Mouse (Mus musculus): ENCODE measurements around the gene Tmsb10. TPM values are rescaled to one million over a fixed set of nuclear protein-coding genes. Genes with fewer than 3 reads are reported as not detected.

Tmsb10 gene
- total RNA-seq (2022) = 100 to 1,000 TPM; 329 to 544 (median 431) TPM

DNA sequence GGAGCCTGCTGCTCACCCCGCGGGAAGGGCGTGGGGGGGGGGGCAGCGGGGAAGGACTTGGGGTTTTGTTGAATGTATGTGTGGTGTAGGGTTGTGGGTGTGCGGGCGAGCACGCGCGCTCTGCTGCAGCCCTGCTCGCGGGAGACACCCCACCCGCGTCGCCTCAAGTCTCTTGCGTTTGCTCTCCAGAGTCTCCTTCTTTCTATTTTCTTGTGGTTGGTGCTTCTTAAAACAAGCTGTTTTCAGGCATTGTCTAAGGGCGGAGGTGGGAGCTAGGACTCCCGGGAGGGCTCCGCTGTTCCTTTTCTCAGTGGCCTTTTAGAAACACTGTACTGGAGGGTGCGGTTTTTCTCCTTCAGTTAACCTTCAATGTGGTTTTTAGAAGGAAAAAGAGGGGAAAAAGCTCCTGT lies at the start of gene Tmsb10:
Tmsb10 (minus strand) TSS at position 87 of the 410 bp plus-strand sequence.
- no peak for DNase-seq (ENCODE audit: low spot score in 2 of 2)

GRCm38 (mm10) chr6:73003601-73004000 lies 45.1 kb upstream of the Tmsb10 start:
- no peak for DNase-seq (ENCODE audit: low spot score in 2 of 2)

GRCm38 (mm10) chr6:73002391-73002790 lies 43.8 kb upstream of the Tmsb10 start:
- DNase-seq (ENCODE audit: low spot score in 2 of 2) = no peak

DNA sequence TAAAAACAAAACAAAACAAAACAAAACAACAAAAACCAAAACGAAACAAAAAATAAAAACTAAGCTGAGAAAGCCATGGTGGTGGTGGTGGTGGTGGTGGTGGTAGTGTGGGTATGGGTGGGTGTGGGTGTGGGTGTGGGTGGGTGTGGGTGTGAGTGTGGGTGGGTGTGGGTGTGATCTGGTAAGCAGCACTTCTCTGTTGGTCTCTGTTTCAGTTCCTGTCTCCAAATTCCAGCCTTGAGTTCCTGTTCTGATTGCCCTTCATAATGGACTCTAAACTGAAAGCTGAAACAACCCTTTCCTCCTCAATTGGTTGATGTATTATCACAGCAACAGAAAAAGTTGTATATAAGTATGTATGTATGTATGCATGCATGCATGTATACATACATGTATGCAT lies 40.3 kb upstream of the Tmsb10 start:
- DNase-seq (ENCODE audit: low spot score in 2 of 2) = no peak

GRCm38 (mm10) chr6:72993688-72994082 lies 35.1 kb upstream of the Tmsb10 start:
- DNase-seq (ENCODE audit: low spot score in 2 of 2) = no peak

GRCm38 (mm10) chr6:72993054-72993687 lies 34.6 kb upstream of the Tmsb10 start:
- no peak for DNase-seq (ENCODE audit: low spot score in 2 of 2)

GRCm38 (mm10) chr6:72990206-72990605 lies 31.7 kb upstream of the Tmsb10 start:
- no peak for DNase-seq (ENCODE audit: low spot score in 2 of 2)

DNA sequence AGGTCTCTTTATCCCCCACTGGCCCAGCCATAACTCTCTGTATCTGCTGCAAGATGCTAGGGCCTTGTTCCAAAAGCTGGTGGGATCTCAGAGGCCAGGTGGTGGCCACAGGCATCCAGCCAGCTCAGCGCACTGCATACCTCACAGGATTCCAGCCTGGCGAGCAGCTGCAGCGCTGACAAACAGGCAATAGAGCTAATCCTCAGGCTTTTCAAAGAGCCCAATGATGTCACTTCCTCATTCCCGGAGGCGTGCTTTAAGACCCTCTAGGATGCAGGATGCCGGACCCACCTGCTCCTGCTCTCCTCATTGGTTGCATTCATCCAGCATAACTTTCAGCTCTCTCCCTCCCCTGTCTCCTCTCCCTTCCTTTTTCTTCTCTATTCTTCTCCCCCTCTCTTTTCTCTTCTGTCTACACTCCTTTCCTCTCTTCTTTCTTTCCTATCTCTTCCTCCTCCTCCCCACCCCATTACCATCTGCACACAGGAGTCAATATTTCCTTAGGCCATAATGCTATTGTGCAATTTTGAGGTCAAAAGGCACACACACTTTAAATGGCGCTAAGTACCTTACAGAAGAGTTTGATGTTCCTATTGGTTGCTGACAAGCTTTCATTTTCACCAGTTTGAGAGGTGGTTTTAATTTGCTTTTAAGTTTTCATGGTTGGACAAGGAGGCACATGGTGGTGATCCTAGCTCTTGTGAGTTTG lies 30.6 kb upstream of the Tmsb10 start:
- no peak for DNase-seq (ENCODE audit: low spot score in 2 of 2)

GRCm38 (mm10) chr6:72982506-72982905 lies 24.0 kb upstream of the Tmsb10 start:
- DNase-seq (ENCODE audit: low spot score in 2 of 2) = no peak

DNA sequence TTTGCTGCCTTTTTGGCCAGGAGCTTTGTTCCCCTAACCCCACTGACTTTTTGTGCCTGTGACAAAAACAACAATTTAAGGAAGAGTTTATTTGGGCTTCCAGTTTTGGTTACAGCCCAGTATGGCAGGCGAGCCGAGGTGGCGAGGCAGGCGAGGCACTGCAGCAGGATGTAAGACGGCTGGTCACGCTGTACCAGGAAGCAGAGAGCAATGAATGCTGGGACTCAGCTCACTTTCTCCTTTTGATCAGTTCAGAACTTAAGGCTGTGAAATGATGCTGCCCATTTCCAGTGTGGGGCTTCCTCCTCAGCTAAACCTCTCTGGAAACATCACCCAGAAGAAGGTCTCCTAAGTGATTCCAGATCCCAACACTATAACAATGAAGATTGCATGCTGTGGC lies 23.3 kb upstream of the Tmsb10 start:
- DNase-seq (ENCODE audit: low spot score in 2 of 2) = no peak

GRCm38 (mm10) chr6:72981124-72981651 lies 22.6 kb upstream of the Tmsb10 start:
- peak in 1 of 2 experiments; percentile 26 for DNase-seq (ENCODE audit: low spot score in 2 of 2)

DNA sequence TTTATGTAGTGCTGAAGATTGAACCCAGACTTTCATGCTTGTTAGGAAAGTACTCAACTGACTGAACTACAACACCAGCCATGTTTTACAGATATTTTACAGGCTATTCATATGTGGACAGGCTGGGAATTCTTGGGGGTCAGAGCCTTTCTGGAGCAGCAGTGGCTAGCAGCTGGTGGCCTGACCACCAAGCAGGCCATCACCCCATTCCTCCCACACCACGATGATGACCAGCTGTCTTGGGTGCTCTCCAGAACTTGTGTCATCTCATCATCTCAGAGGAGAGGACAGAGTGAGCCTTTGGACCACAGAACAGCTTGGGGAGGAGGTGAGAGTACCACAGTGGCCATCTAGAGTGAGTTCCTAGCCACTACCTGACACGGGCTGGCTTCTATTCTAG lies 18.3 kb upstream of the Tmsb10 start:
- DNase-seq (ENCODE audit: low spot score in 2 of 2) = no peak

DNA sequence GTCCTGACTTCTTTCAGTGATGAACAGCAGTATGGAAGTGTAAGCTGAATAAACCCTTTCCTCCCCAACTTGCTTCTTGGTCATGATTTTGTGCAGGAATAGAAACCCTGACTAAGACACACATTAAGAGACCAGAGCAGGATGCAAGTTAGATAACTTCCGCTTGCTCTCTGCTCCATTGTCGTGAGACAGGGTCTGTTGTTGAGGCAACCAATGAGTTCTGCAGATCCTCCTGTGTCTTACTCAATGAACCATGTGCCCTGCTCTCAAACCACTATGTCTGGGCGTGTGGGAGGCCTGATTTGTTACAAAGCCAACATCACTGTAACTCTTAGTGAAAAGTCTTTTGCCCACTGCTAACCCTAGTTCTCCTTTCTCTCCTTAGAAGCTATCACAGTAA lies 12.5 kb upstream of the Tmsb10 start:
- DNase-seq (ENCODE audit: low spot score in 2 of 2) = no peak

DNA sequence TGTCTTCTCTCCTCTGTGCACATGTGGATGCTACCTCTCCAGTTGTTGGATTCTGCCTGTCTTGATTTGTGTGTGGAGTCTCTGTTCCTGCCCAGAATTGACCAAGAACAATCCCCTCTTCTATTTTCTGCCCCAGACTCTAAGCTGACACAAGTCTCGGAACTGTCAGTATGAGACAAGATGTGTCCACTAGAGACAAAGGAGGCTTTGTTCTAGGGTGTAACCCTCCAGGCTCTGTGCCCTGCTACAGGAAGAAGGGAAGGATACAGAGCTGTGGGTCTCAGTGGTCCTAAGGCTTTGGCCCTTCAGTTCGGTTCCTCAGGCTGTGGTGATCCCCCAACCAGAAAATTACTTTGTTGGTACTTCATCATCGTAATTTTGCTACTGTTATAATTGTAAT lies 11.2 kb upstream of the Tmsb10 start:
- no peak for DNase-seq (ENCODE audit: low spot score in 2 of 2)

GRCm38 (mm10) chr6:72965199-72965598 lies 6.7 kb upstream of the Tmsb10 start:
- no peak for DNase-seq (ENCODE audit: low spot score in 2 of 2)

DNA sequence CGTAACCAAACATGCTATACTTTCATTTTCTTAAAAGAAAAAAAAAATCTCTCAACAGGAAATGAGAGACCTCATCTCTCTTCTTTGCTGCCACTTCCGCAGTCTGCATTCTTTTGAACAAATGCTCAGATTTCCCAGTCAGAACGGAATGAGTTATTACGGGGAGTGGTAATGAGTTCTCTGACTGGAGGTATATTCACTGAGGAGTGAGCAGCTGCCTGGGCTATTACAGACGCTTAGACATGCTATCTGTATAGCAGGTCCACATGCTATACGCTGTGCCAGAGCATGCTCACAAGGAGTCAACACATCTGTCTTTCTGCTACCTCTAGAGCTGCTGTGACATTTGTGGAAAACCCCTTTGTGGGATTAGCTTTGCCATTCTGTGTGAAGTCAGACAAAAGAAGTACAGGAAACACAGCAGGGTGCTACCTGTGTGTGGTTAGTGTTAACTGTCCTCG lies 3.8 kb upstream of the Tmsb10 start:
- no peak for DNase-seq (ENCODE audit: low spot score in 2 of 2)

DNA sequence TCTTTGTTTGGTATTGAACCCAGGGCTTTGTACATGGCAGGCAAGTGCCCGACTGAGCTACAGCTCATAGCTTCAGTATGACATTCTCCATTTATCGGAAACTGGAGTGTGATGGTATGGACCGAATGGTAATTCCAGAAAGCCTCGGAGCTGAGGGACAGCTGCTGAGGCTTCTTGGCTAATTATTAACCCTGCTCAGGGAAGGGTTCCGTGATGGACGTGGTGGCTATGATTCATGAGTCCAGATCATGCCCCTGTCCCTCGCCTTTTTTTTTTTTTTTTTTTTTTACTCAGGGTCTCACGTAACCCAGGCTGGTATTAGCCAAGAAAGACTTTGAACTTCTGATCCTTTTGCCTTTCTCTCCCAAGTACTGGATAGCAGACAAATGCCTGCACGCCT lies 3.1 kb upstream of the Tmsb10 start:
- no peak for DNase-seq (ENCODE audit: low spot score in 2 of 2)

DNA sequence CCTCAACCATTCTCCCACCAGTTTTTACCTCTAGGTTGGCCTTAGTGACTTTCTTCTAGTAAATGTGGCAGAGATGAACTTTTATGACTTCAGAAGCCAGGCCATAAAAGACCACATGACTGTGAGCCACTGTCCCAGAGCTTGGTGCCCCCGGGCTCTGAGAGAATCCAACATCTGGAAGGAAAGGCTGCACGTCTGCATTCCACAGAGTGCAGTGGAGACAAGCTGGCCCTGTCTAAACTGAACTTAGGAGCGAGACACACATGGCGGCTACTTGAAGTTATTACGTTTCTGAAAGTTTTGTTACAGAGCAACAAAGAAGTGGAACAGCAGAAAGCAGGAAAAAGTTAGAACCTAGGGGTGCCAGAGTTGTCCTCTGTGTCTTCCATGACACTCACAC lies 2.1 kb upstream of the Tmsb10 start:
- DNase-seq (ENCODE audit: low spot score in 2 of 2) = no peak

DNA sequence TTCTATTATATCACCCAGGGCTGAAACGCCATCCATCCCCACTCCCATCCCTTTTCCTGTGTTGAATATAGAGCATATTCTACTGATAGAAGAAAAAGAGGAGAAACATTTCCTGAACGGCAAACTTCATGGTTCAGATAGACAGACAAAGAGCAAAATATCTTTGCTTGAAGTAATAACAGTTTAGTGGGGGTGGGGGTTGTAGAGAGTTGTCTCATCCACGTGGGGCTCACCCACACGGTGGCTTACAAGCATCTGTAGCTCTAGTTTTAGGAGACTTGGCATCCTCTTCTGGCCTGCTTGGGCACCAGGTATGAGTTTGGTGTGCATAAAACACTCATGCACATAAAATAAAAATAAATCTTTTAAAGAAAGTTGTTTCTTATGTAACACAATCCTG lies 627 bp upstream of the Tmsb10 start:
- DNase-seq (ENCODE audit: low spot score in 2 of 2) = peak in 1 of 2 experiments; percentile 30

GRCm38 (mm10) chr6:72957676-72958641 lies 589 bp downstream of the Tmsb10 start:
- peak; percentile 80 to 83 for DNase-seq (ENCODE audit: low spot score in 2 of 2)

DNA sequence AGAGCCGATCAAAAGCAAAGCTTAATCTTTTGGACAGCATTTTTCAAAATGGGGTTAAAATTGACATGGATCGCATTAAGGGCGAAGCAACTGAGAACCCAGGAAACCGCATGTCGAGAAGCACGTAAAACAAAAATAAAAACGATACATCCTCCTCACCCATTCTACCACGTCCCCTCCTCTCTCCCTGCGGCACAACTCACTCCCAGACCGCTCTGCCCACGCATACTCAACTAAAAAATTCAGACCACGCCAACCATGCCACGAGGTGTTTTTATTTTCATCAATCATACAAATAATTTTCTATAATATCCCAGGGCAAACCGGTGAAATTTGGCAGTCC lies 1.5 kb downstream of the Tmsb10 start:
- DNase-seq (ENCODE audit: low spot score in 2 of 2) = no peak
